Mouse (Mus musculus) heart, embryonic 14.5 days (tissue): ENCODE results near the gene Ctnnbip1. TPM values are rescaled to one million over a fixed set of nuclear protein-coding genes. Genes with fewer than 3 reads are reported as not detected.

ENCODE experiments used
- ATAC-seq: fragments of 200-750 bp; cut with Nextera tagmentation; 2 replicates; pipeline ENCODE4 v1.8.0; 2017; ENCODE audit warnings: low read depth, moderate TSS enrichment; ENCODE audit not compliant: insufficient number of reproducible peaks, insufficient read depth, low FRiP score
- H3K27ac ChIP-seq, 2 experiments: fragments of 200-500 bp in 1 of 2; fragments of 300-500 bp in 1 of 2; sonication (generic) in 1 of 2; replicated peaks in 1 of 2; 2 replicates each; pipeline ENCODE4 v1.5.1; 2012 to 2014; ENCODE audit warnings: low read depth in 2 of 2, low read length in 2 of 2, control low read depth in 1 of 2, mild to moderate bottlenecking in 1 of 2, mixed read lengths in 1 of 2; ENCODE audit not compliant: control insufficient read depth in 1 of 2, insufficient read depth in 1 of 2
- H3K27me3 ChIP-seq: fragments of 300-500 bp; sonication (generic); 2 replicates; pipeline ENCODE4 v1.6.1; 2014; ENCODE audit warnings: mild to moderate bottlenecking, low read length, control low read depth; ENCODE audit not compliant: control insufficient read depth, insufficient read depth
- H3K36me3 ChIP-seq: fragments of 300-500 bp; sonication (generic); 2 replicates; pipeline ENCODE4 v1.6.1; 2014; ENCODE audit warnings: mild to moderate bottlenecking, control low read depth, low read length, mixed read lengths; ENCODE audit not compliant: control insufficient read depth, insufficient read depth
- H3K4me1 ChIP-seq, 2 experiments: fragments of 200-500 bp in 1 of 2; fragments of 300-500 bp in 1 of 2; sonication (generic) in 1 of 2; 2 replicates each; pipeline ENCODE4 v1.6.1; 2012 to 2014; ENCODE audit warnings: low read length in 2 of 2, control low read depth in 1 of 2, mixed read lengths in 1 of 2; ENCODE audit not compliant: control insufficient read depth in 2 of 2, insufficient read depth in 2 of 2
- H3K4me2 ChIP-seq: fragments of 300-500 bp; sonication (generic); 2 replicates; pipeline ENCODE4 v1.6.1; 2014; ENCODE audit warnings: mild to moderate bottlenecking, low read length
- H3K4me3 ChIP-seq, 2 experiments: fragments of 200-500 bp in 1 of 2; fragments of 300-500 bp in 1 of 2; sonication (generic) in 1 of 2; 2 replicates each; pipeline ENCODE4 v1.5.1; 2012 to 2014; ENCODE audit warnings: low read length in 2 of 2, mild to moderate bottlenecking in 2 of 2, control low read depth in 1 of 2, low read depth in 1 of 2, moderate library complexity in 1 of 2; ENCODE audit not compliant: control insufficient read depth in 1 of 2, insufficient read depth in 1 of 2
- H3K9ac ChIP-seq: fragments of 300-500 bp; sonication (generic); 2 replicates; pipeline ENCODE4 v1.6.1; 2014; ENCODE audit warnings: mild to moderate bottlenecking, low read length
- H3K9me3 ChIP-seq: fragments of 300-500 bp; sonication (generic); 2 replicates; pipeline ENCODE4 v1.6.1; 2016; ENCODE audit warnings: low read length, control low read depth; ENCODE audit not compliant: control insufficient read depth
- WGBS: fragments of 180-500 bp; shearing (Covaris S2); extraction: QIAGEN DNeasy Blood & Tissue Kit; methylation state at CpG from one replicate; pipeline ENCODE4 v1.1.7; 2014; 5-methylcytosine and 5-hydroxymethylcytosine counted together
- polyA plus RNA-seq: library from polyadenylated mRNA; unstranded; fragments of >200 nt; fragmentation: Nextera tagmentation; extraction: Ambion mirVana; gene quantifications from 2 replicates; pipeline ENCODE4 v1.2.1, GENCODE M21; 2014

The Ctnnbip1 gene
- polyA plus RNA-seq, 1 experiment from 2014 or later: 43.1 TPM

DNA sequence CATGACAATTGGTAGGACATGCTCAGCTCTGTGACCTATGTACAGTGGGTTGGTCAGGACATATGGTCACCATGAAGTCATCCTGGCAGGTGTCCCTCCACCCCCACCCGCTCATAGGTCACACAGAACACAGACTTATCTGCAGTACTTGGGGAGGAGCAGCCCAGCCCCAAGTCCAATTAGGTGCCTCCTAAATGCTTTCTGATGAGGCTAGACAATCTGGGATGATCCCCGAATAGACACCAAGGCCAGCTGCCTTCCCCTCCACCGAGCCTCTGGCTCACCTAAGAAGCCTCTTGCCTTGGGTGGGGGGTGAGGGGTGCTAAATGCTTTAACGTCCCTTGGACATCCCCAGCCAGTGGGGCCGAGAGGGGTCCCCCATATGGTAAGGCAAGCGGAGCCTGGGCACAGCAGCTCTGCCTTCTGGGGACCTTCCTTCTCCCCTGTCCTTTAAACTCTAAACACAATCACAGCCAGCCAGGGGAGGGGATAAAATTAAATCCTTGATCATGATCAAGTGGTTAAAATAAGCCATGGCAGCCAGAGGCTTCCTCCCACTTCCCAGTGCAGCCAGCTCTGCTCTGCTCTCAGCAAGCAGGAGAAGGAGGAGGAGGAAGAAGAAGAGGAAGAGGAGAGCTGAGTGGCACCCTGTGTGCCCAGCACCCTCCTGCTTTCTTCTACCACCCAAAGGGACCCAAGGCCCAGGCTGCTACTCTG, 51.9 kb downstream of the Ctnnbip1 start:
- Histone ChIP-seq H3K9ac (no peak overlapping the region), H3K4me1 (peaks cover 23 to 26% of the 10 kb centered on the region in 2 experiments), H3K4me2 (no peak overlapping the region), H3K36me3 (no peaks in the 10 kb centered on the region), H3K27ac (no peak overlapping the region), H3K9me3 (no peaks in the 10 kb centered on the region), H3K4me3 (no peak overlapping the region), H3K27me3 (peaks cover 10% of the 10 kb centered on the region)
- ATAC-seq: no peak
- WGBS: 78% methylated on average over 6 of the region's 6 CpGs

DNA sequence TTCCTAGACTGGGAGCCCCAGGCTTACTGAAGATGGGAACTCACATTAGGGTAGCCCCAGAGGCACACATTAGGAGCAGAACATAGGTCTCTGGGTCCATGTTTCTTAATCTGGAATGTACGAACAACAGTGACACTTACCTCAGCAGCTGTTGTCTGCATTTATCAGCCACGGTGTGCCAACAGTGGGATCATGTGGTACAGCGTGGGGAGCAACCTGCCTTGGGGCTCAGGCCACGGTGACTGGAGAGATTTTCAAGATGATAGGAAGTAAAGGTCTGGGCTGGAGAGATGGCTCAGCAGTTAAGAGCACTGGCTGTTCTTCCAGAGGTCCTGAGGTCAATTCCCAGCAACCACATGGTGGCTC, 52.4 kb downstream of the Ctnnbip1 start:
- Histone ChIP-seq H3K36me3 (no peaks in the 10 kb centered on the region), H3K4me1 (peaks cover 18 to 21% of the 10 kb centered on the region in 2 experiments), H3K27ac (no peak overlapping the region), H3K27me3 (peaks cover 10% of the 10 kb centered on the region), H3K4me3 (no peak overlapping the region), H3K9ac (no peak overlapping the region), H3K9me3 (no peaks in the 10 kb centered on the region), H3K4me2 (no peak overlapping the region)
- WGBS: 70% methylated on average over 4 of the region's 4 CpGs
- no peak for ATAC-seq

DNA sequence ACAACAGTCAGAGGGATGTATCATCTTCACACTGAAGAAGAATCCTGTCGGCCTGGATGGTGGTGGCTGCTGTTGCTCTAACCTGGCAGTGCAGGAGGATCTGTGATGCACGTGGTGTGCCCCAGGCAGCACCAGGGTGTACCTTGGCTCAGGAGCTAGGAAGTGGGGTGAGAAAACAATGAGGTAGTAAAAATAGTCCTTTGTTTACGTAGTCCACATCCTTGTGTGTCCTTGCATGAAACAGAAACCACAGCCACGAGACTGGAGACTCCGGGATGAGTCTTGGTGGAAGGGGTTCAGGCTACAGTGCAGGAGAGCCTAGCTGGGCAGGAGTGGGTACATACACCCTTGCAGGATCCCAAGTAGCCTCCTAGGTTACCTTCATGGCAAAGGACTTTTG, 53.2 kb downstream of the Ctnnbip1 start:
- no peaks in the 10 kb centered on the region for H3K36me3 ChIP-seq
- WGBS: 73% methylated on average over 5 of the region's 5 CpGs
- peaks cover 18 to 20% of the 10 kb centered on the region in 2 experiments for H3K4me1 ChIP-seq
- no peak overlapping the region for H3K27ac ChIP-seq
- no peak overlapping the region for H3K4me3 ChIP-seq
- no peak overlapping the region for H3K4me2 ChIP-seq
- no peak overlapping the region for H3K9ac ChIP-seq
- peaks cover 15% of the 10 kb centered on the region for H3K27me3 ChIP-seq
- no peak for ATAC-seq
- H3K9me3 ChIP-seq: no peaks in the 10 kb centered on the region

DNA sequence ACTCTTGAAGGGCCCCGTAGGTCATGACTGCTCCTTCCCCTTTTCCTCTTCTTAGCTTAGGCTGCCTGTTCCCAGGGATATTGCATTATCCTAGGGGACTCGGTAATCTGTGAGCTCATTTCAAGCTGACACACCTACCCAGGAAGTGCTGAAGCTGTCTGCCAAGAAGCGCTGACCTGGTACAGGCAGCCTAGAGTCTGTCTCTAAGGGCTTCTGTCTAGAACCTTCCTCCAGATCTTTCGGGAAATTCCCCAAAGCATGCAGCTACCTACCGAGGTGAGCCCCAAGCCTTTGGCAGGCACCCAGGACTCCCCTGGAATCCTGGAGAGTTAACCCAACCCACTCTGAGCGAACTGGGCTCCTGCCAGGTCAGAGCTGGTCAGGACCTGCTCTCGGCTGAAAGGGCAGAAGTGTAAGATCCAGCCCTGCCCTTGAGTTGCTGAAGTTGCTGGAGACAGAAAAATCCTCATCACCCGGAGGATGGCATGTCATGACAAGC, 53.7 kb downstream of the Ctnnbip1 start:
- Histone ChIP-seq H3K4me1 (peaks cover 18 to 20% of the 10 kb centered on the region in 2 experiments), H3K27me3 (peaks cover 15% of the 10 kb centered on the region), H3K9me3 (no peaks in the 10 kb centered on the region), H3K36me3 (no peaks in the 10 kb centered on the region), H3K4me3 (no peak overlapping the region), H3K27ac (no peak overlapping the region), H3K9ac (no peak overlapping the region), H3K4me2 (no peak overlapping the region)
- ATAC-seq: peak; percentile 49; the same call in 1 of the 2 replicates
- WGBS: 30% methylated on average over 8 of the region's 8 CpGs

DNA sequence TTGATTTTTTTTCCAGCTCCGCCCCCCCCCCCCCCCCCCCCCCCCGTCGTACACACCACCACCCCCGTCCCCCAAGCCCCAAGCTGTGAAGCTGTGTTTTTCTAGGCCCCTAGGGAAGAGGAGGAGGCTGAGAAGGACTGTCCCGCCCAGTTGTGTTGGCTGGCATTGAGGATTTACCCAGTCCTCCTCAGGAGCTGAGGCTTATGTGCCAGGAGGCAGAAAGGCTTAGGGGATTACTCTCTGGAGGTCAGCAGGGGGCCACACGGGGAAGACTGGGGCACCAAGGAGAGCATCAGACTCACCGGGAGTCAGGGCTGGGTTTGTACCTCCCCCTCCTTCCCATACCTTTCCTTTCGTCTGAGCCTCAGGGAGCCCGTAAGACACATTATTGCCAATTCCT, 54.4 kb downstream of the Ctnnbip1 start:
- no peak overlapping the region for H3K9ac ChIP-seq
- H3K4me2 ChIP-seq: no peak overlapping the region
- 31% methylated on average over 5 of the region's 9 CpGs for WGBS
- peaks cover 18% of the 10 kb centered on the region in 2 experiments for H3K4me1 ChIP-seq
- H3K9me3 ChIP-seq: no peaks in the 10 kb centered on the region
- H3K4me3 ChIP-seq: no peak overlapping the region
- ATAC-seq: no peak
- no peak overlapping the region for H3K27ac ChIP-seq
- H3K27me3 ChIP-seq: peaks cover 15% of the 10 kb centered on the region
- no peaks in the 10 kb centered on the region for H3K36me3 ChIP-seq

DNA sequence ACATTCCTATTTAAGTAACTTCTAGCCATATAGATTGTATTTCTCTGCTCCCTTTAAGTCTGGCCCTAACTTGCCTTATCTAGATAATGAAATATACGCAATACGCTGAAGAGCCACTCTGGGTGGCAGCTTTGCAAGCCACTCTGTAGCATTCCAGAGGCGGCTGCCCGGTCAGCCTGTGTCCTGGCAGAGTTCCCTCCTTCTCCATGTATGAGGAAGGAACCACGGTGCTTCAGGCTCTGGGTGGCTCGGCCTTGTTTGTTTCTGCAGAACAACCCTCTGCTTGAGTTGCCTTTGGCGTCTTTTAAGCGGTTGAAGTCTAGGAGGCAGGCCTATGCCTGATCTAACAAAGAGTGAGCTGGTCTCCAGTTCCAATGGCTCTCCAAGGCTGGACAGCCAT, 54.8 kb downstream of the Ctnnbip1 start:
- peaks cover 15 to 16% of the 10 kb centered on the region in 2 experiments for H3K4me1 ChIP-seq
- H3K27ac ChIP-seq: no peak overlapping the region
- H3K9ac ChIP-seq: no peak overlapping the region

DNA sequence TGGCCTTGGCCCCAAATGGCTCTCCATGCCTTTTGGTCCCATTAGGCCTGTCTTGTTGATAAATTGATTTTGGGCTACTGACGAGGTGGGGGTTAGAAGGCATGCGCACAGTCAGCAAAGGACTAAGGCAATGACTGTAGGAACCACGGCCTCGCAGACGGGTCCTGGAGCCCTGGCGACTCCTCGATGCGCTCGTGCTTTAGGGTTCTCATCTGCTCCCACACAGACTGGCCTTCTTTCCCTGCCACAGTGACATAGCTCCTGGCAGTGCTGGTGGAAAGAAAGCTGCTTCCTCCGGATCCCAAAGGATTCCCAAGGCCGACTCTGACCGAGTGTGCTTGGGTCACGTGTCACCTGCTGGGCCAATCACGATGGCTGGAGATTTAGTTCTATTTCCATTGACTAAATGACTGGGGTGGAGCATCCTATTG, 56.4 kb downstream of the Ctnnbip1 start:
- no peak for ATAC-seq
- Histone ChIP-seq H3K4me2 (no peak overlapping the region), H3K9me3 (no peaks in the 10 kb centered on the region), H3K27me3 (peaks cover 33% of the 10 kb centered on the region), H3K27ac (no peak overlapping the region), H3K4me3 (no peak overlapping the region), H3K4me1 (peaks cover 15 to 16% of the 10 kb centered on the region in 2 experiments), H3K9ac (no peak overlapping the region), H3K36me3 (no peaks in the 10 kb centered on the region)
- WGBS: 69% methylated on average over 14 of the region's 14 CpGs

More for the DNA sequence above, 54.8 kb downstream of the Ctnnbip1 start:
- H3K4me3 ChIP-seq: no peak overlapping the region
- no peaks in the 10 kb centered on the region for H3K36me3 ChIP-seq
- no peak overlapping the region for H3K4me2 ChIP-seq
- no peaks in the 10 kb centered on the region for H3K9me3 ChIP-seq
- no peak for ATAC-seq
- H3K27me3 ChIP-seq: peaks cover 18% of the 10 kb centered on the region
- WGBS: 42% methylated on average over 8 of the region's 8 CpGs

DNA sequence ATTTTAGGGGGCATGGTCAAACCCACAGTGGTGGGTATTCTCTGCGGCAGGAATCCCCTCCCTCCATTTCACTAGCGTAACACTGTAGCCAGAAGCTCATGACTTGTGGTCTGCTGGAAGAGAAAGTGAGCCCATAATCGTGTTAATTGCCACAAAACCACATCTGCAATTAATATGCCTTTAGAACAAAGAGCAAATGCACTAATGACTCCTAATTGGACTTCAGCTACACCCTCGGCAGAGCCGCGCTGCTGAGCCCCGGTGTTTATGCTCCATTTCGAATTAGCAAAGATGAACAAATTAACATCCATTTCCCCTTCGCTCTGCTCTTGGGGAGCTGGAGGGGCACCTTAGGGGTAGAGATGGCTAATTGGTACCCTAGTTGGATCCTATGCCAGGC, 58.0 kb downstream of the Ctnnbip1 start:
- 88% methylated on average over 9 of the region's 9 CpGs for WGBS
- Histone ChIP-seq H3K27ac (no peak overlapping the region), H3K27me3 (peaks cover 43% of the 10 kb centered on the region), H3K36me3 (no peaks in the 10 kb centered on the region), H3K4me3 (no peak overlapping the region), H3K9me3 (no peaks in the 10 kb centered on the region), H3K4me2 (no peak overlapping the region), H3K4me1 (peaks cover 15 to 16% of the 10 kb centered on the region in 2 experiments), H3K9ac (no peak overlapping the region)
- ATAC-seq: no peak
